ENCODE assay signal across 8 mouse cellular contexts in the genomic region with DNA sequence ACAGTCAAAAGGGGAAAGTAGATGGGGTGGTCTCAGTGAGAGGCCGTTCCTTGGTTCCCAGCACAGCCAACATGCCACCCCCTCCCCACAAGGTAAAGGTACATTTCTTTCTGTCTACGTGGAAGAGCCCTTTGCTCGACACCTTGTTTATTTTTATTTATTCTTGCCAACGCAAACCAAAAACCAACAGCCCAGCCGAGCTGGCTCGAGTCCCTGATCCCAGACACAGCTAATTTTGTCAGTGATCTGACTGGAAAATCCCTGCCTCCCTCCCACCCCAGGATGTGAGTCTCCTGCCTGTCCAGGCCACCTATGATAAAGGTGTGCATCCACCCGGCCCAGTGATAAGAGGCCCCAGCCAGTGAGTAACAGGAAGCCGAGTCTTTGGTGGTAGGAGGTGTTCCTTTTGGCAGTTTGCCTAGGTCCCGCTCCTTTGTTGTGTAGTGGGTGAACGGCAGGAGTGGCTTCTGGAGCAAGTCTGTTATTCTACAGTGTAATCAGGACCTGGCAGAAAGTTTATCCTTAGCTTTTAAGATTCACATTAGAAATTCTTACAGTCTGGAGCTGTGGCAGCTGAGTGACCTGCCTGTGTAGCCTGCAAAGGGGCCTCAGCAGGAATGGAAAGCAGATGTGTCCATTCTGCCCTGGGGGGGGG. TPM values are rescaled to one million over a fixed set of nuclear protein-coding genes. Genes with fewer than 3 reads are reported as not detected.
A peak's percentile ranks its signal among the peaks of the same experiment; 100 is the strongest.
DNase-seq lines count a peak whose midpoint lies in the region; ATAC-seq and TF ChIP-seq lines count a peak whose summit lies in the region.

No protein-coding gene starts in this region.

- H3K4me1 ChIP-seq in forebrain, embryonic 10.5 days, result peaks cover 26% of the 10 kb centered on the region
- H3K4me1 ChIP-seq in forebrain, embryonic 16.5 days (replicated peaks; ENCODE audit: control insufficient read depth, insufficient read depth, low read length), result peaks cover 13% of the 10 kb centered on the region
- H3K4me1 ChIP-seq in forebrain, postnatal 0 days (ENCODE audit: insufficient read depth), result no peaks in the 10 kb centered on the region
- no peaks in the 10 kb centered on the region for H3K4me1 ChIP-seq in lung, embryonic 14.5 days (ENCODE audit: insufficient read depth)

- no peak for TF ChIP-seq CTCF in forebrain, postnatal 0 days (IDR thresholded peaks at IDR 0.05; ENCODE audit: low read depth)
- TF ChIP-seq CTCF in lung, embryonic 14.5 days (IDR thresholded peaks at IDR 0.05; ENCODE audit: low read depth), result no peak
- TF ChIP-seq CTCF in gastrocnemius, adult 2 months (IDR thresholded peaks at IDR 0.05), result no peak

- intact Hi-C loops in gastrocnemius, adult 2 months (cut with DNase I), result no loop called here

- H3K27ac ChIP-seq in forebrain, embryonic 10.5 days, result peak overlapping the region; percentile 62; the same call in 1 of the 2 replicates
- H3K27ac ChIP-seq in forebrain, embryonic 16.5 days (ENCODE audit: low read length), result no peak overlapping the region
- no peak overlapping the region for H3K27ac ChIP-seq in forebrain, postnatal 0 days (ENCODE audit: low read depth, low read length)
- H3K27ac ChIP-seq in lung, embryonic 14.5 days (ENCODE audit: low read depth), result peak overlapping the region; percentile 48; the same call in 1 of the 2 replicates
- no peak overlapping the region for H3K27ac ChIP-seq in gastrocnemius, adult 2 months

- ATAC-seq in forebrain, embryonic 16.5 days, result no peak
- ATAC-seq in forebrain, postnatal 0 days, result peak; percentile 27; the same call in 1 of the 2 replicates
- ATAC-seq in lung, embryonic 14.5 days (ENCODE audit: insufficient read depth), result peak; percentile 62; the same call in 1 of the 2 replicates

- no peak overlapping the region for H3K4me2 ChIP-seq in forebrain, embryonic 16.5 days (ENCODE audit: low read length)
- H3K4me2 ChIP-seq in forebrain, postnatal 0 days (ENCODE audit: low read depth), result no peak overlapping the region
- H3K4me2 ChIP-seq in lung, embryonic 14.5 days, result no peak overlapping the region

- no peaks in the 10 kb centered on the region for H3K9me3 ChIP-seq in forebrain, embryonic 10.5 days
- H3K9me3 ChIP-seq in forebrain, embryonic 16.5 days (ENCODE audit: control insufficient read depth, low read length), result no peaks in the 10 kb centered on the region
- no peaks in the 10 kb centered on the region for H3K9me3 ChIP-seq in forebrain, postnatal 0 days (ENCODE audit: low read length)
- no peaks in the 10 kb centered on the region for H3K9me3 ChIP-seq in lung, embryonic 14.5 days (ENCODE audit: low read depth, low read length)

- WGBS in forebrain, embryonic 10.5 days, result 78% methylated on average over 10 of the region's 10 CpGs
- 49% methylated on average over 10 of the region's 10 CpGs for WGBS in forebrain, embryonic 16.5 days
- 53% methylated on average over 10 of the region's 10 CpGs for WGBS in forebrain, postnatal 0 days
- WGBS in lung, embryonic 14.5 days, result 15% methylated on average over 10 of the region's 10 CpGs

- peaks cover 8% of the 10 kb centered on the region for H3K36me3 ChIP-seq in forebrain, embryonic 10.5 days (replicated peaks)
- no peaks in the 10 kb centered on the region for H3K36me3 ChIP-seq in forebrain, embryonic 16.5 days (ENCODE audit: control insufficient read depth, insufficient read depth)
- H3K36me3 ChIP-seq in forebrain, postnatal 0 days (ENCODE audit: insufficient read depth), result no peaks in the 10 kb centered on the region
- H3K36me3 ChIP-seq in lung, embryonic 14.5 days (ENCODE audit: insufficient read depth), result no peaks in the 10 kb centered on the region

- no peaks in the 10 kb centered on the region for H3K27me3 ChIP-seq in forebrain, embryonic 10.5 days (ENCODE audit: poor library complexity, severe bottlenecking)
- no peaks in the 10 kb centered on the region for H3K27me3 ChIP-seq in forebrain, embryonic 16.5 days (replicated peaks; ENCODE audit: control insufficient read depth, insufficient read depth, low read length)
- H3K27me3 ChIP-seq in forebrain, postnatal 0 days (ENCODE audit: insufficient read depth, low read length), result no peaks in the 10 kb centered on the region
- no peaks in the 10 kb centered on the region for H3K27me3 ChIP-seq in lung, embryonic 14.5 days (ENCODE audit: insufficient read depth, low read length)

- H3K9ac ChIP-seq in forebrain, embryonic 16.5 days (replicated peaks; ENCODE audit: low read depth, low read length), result no peak overlapping the region
- no peak overlapping the region for H3K9ac ChIP-seq in forebrain, postnatal 0 days
- no peak overlapping the region; the same call in 1 of the 2 replicates for H3K9ac ChIP-seq in lung, embryonic 14.5 days

- H3K4me3 ChIP-seq in forebrain, embryonic 10.5 days, result no peak overlapping the region
- no peak overlapping the region for H3K4me3 ChIP-seq in forebrain, embryonic 16.5 days (replicated peaks; ENCODE audit: low read length)
- H3K4me3 ChIP-seq in forebrain, postnatal 0 days (ENCODE audit: low read depth, low read length), result no peak overlapping the region
- no peak overlapping the region for H3K4me3 ChIP-seq in lung, embryonic 14.5 days (ENCODE audit: low read depth, low read length)
- H3K4me3 ChIP-seq in gastrocnemius, adult 2 months, result no peak overlapping the region

- no peak for DNase-seq in forebrain, embryonic 10.5 days (ENCODE audit: extremely low spot score, low spot score)
- peak; percentile 2 for DNase-seq in T-cell, adult 2 months (ENCODE audit: low spot score)
- DNase-seq in forebrain, postnatal 0 days, result no peak
- peak; percentile 48 for DNase-seq in kidney, adult 18-20 months
- DNase-seq in lung, embryonic 14.5 days, result peak; percentile 69
- DNase-seq in retina, embryonic 14.5 days (ENCODE audit: low spot score), result no peak
- no peak for DNase-seq in gastrocnemius, adult 2 months

RNA-seq across cellular contexts. Expression of a gene that starts 36.6 kb away (rescaled TPM):
- polyA plus RNA-seq in forebrain, embryonic 10.5 days (2016; fragmentation: Nextera tagmentation; extraction: Ambion mirVana), result 3.5 and 3.6 TPM in 2 replicates
- polyA plus RNA-seq in forebrain, embryonic 16.5 days (2015; fragmentation: Nextera tagmentation; extraction: Ambion mirVana), result 1.6 and 1.8 TPM in 2 replicates
- 2.2 and 3.6 TPM in 2 replicates for total RNA-seq in forebrain, postnatal 0 days (2014; rRNA removed)
- 0.63 and 1.5 TPM in 2 replicates for polyA plus RNA-seq in forebrain, postnatal 0 days (2015; fragmentation: Nextera tagmentation; extraction: Ambion mirVana)
- 3.3 and 3.6 TPM in 2 replicates for polyA plus RNA-seq in lung, embryonic 14.5 days (2014; fragmentation: Nextera tagmentation; extraction: Ambion mirVana)
- total RNA-seq in gastrocnemius, adult 2 months (2021), result 1 to 10 TPM; 2.4 to 3.2 TPM

RNA-seq across cellular contexts. Expression of a gene that starts 36.8 kb away (rescaled TPM):
- polyA plus RNA-seq in forebrain, embryonic 10.5 days (2016; fragmentation: Nextera tagmentation; extraction: Ambion mirVana), result 28.1 and 28.9 TPM in 2 replicates
- polyA plus RNA-seq in forebrain, embryonic 16.5 days (2015; fragmentation: Nextera tagmentation; extraction: Ambion mirVana), result 67.1 and 71.4 TPM in 2 replicates
- 65.9 and 66.0 TPM in 2 replicates for total RNA-seq in forebrain, postnatal 0 days (2014; rRNA removed)
- 37.5 and 40.1 TPM in 2 replicates for polyA plus RNA-seq in forebrain, postnatal 0 days (2015; fragmentation: Nextera tagmentation; extraction: Ambion mirVana)
- 29.3 and 30.0 TPM in 2 replicates for polyA plus RNA-seq in lung, embryonic 14.5 days (2014; fragmentation: Nextera tagmentation; extraction: Ambion mirVana)
- total RNA-seq in gastrocnemius, adult 2 months (2021), result 10 to 100 TPM; 40.3 to 50.5 TPM

Comparison
In these comparisons a context has a peak if more than half of its experiments do, and no peak if none do; other contexts are left out.
1. H3K27ac ChIP-seq: peak in forebrain, embryonic 10.5 days (single experiment) and lung, embryonic 14.5 days (single experiment); none in forebrain, embryonic 16.5 days (single experiment), forebrain, postnatal 0 days (single experiment) and gastrocnemius, adult 2 months (single experiment).
2. DNase-seq: peak in T-cell, adult 2 months (single experiment), kidney, adult 18-20 months (single experiment) and lung, embryonic 14.5 days (single experiment); none in forebrain, embryonic 10.5 days (single experiment), forebrain, postnatal 0 days (single experiment), retina, embryonic 14.5 days (single experiment) and gastrocnemius, adult 2 months (single experiment).